Mouse (Mus musculus) myocyte (in vitro differentiated cells): Measurements from ENCODE around the gene Grip2. TPM values are rescaled to one million over a fixed set of nuclear protein-coding genes. Genes with fewer than 3 reads are reported as not detected.
A peak's percentile ranks its signal among the peaks of the same experiment; 100 is the strongest.

Source experiments
- H3K27me3 ChIP-seq: one replicate; pipeline ENCODE4 v1.6.1; 2011; ENCODE audit not compliant: control insufficient read depth, insufficient read depth, insufficient read length
- H3K36me3 ChIP-seq: one replicate; pipeline ENCODE4 v1.6.1; 2011; ENCODE audit not compliant: control insufficient read depth, insufficient read depth
- H3K4me2 ChIP-seq: one replicate; pipeline ENCODE4 v1.6.1; 2011; ENCODE audit warnings: low read depth, control low read depth
- H3K4me3 ChIP-seq: one replicate; pipeline ENCODE4 v1.5.1; 2011; ENCODE audit warnings: mild to moderate bottlenecking, control low read depth, moderate library complexity
- H3K79me2 ChIP-seq: one replicate; pipeline ENCODE4 v1.6.1; 2011; ENCODE audit not compliant: control insufficient read depth, insufficient read depth
- H3ac ChIP-seq: one replicate; pipeline ENCODE4 v1.6.1; 2011; ENCODE audit not compliant: control insufficient read depth, insufficient read length
- CEBPB ChIP-seq: IDR thresholded peaks from 2 replicates; pipeline ENCODE4 v1.6.1; 2011; ENCODE audit warnings: mild to moderate bottlenecking, moderate library complexity; ENCODE audit not compliant: poor library complexity, insufficient read depth, severe bottlenecking
- E2F4 ChIP-seq: IDR thresholded peaks from one replicate; pipeline ENCODE4 v1.6.1; 2011; ENCODE audit warnings: mild to moderate bottlenecking, control low read depth, moderate library complexity; ENCODE audit not compliant: insufficient read depth
- MAX ChIP-seq: IDR thresholded peaks from one replicate; pipeline ENCODE4 v1.6.1; 2011; ENCODE audit warnings: low read depth, mild to moderate bottlenecking, control low read depth
- MYOD1 ChIP-seq, 3 experiments: IDR thresholded peaks; one replicate each; pipeline ENCODE4 v1.6.1; 2011; ENCODE audit warnings: control low read depth in 2 of 3, low read depth in 2 of 3, mild to moderate bottlenecking in 2 of 3, moderate library complexity in 1 of 3; ENCODE audit not compliant: insufficient read length in 2 of 3, control insufficient read depth in 1 of 3
- MYOG ChIP-seq, 3 experiments: IDR thresholded peaks; one replicate each; pipeline ENCODE4 v1.6.1; 2011; ENCODE audit warnings: control low read depth in 2 of 3, low read depth in 2 of 3, mild to moderate bottlenecking in 2 of 3; ENCODE audit not compliant: insufficient read length in 2 of 3, control insufficient read depth in 1 of 3, insufficient read depth in 1 of 3
- POLR2A ChIP-seq: IDR thresholded peaks from one replicate; pipeline ENCODE4 v1.6.1; 2011; ENCODE audit warnings: low read depth, mild to moderate bottlenecking, control low read depth, moderate library complexity; ENCODE audit not compliant: insufficient read length
- POLR2AphosphoS2 ChIP-seq: IDR thresholded peaks from one replicate; pipeline ENCODE4 v1.6.1; 2011; ENCODE audit warnings: low read depth, control low read depth; ENCODE audit not compliant: insufficient read length
- REST ChIP-seq: IDR thresholded peaks from one replicate; pipeline ENCODE4 v1.6.1; 2011; ENCODE audit warnings: mild to moderate bottlenecking, control low read depth, moderate library complexity; ENCODE audit not compliant: insufficient read depth, insufficient read length
- SRF ChIP-seq: IDR thresholded peaks from one replicate; pipeline ENCODE4 v1.6.1; 2011; ENCODE audit warnings: low read depth; ENCODE audit not compliant: control insufficient read depth, insufficient read length
- TCF12 ChIP-seq: IDR thresholded peaks from one replicate; pipeline ENCODE4 v1.6.1; 2011; ENCODE audit warnings: mild to moderate bottlenecking, control low read depth; ENCODE audit not compliant: poor library complexity, insufficient read depth, severe bottlenecking
- TCF3 ChIP-seq: IDR thresholded peaks from one replicate; pipeline ENCODE4 v1.6.1; 2011; ENCODE audit warnings: low read depth, control low read depth; ENCODE audit not compliant: insufficient read length
- USF1 ChIP-seq: IDR thresholded peaks from one replicate; pipeline ENCODE4 v1.6.1; 2011; ENCODE audit warnings: low read depth, mild to moderate bottlenecking, control low read depth, moderate library complexity
- polyA plus RNA-seq: library from polyadenylated mRNA; unstranded; fragments of >200 nt; fragmentation: generic; extraction: Trizol; gene quantifications from one replicate; pipeline ENCODE4 v1.2.1, GENCODE M21; 2012; ENCODE audit warnings: missing spikeins

Grip2 gene
- polyA plus RNA-seq, 1 experiment, result 1.9 TPM

- Histone ChIP-seq H3K4me2 (no peak overlapping the region), H3K79me2 (peaks cover 5% of the 10 kb centered on the region), H3ac (no peak overlapping the region), H3K27me3 (no peaks in the 10 kb centered on the region), H3K4me3 (no peak overlapping the region), H3K36me3 (peaks cover 57% of the 10 kb centered on the region)
- no peak for TF ChIP-seq MYOD1 (IDR thresholded peaks at IDR 0.05; ENCODE audit: control insufficient read depth in 1 of 3, insufficient read length in 2 of 3, low read depth in 2 of 3)
- TF ChIP-seq MYOG (IDR thresholded peaks at IDR 0.05; ENCODE audit: control insufficient read depth in 1 of 3, insufficient read depth in 1 of 3, insufficient read length in 2 of 3, low read depth in 2 of 3), result no peak
Observed at GRCm38 (mm10) chr6:91729677-91730127, 97.3 kb downstream of the Grip2 start.

GRCm38 (mm10) chr6:91728939-91729619 is 98.0 kb downstream of the Grip2 start:
- no peak overlapping the region for H3K4me2 ChIP-seq
- peaks cover 5% of the 10 kb centered on the region for H3K79me2 ChIP-seq
- no peak for TF ChIP-seq REST
- TF ChIP-seq USF1, result peak; percentile 54
- TF ChIP-seq POLR2A, result no peak
- TF ChIP-seq TCF12, result no peak
- TF ChIP-seq MAX, result no peak
- TF ChIP-seq POLR2AphosphoS2, result no peak
- peaks cover 64% of the 10 kb centered on the region for H3K36me3 ChIP-seq
- no peak overlapping the region for H3K4me3 ChIP-seq
- H3K27me3 ChIP-seq, result no peaks in the 10 kb centered on the region
- H3ac ChIP-seq, result no peak overlapping the region

- H3K27me3 ChIP-seq, result no peaks in the 10 kb centered on the region
- peaks cover 5% of the 10 kb centered on the region for H3K79me2 ChIP-seq
- no peak overlapping the region for H3K4me2 ChIP-seq
- H3K36me3 ChIP-seq, result peaks cover 69% of the 10 kb centered on the region
- TF ChIP-seq POLR2A (no peak), REST (no peak), MAX (no peak), TCF3 (no peak), POLR2AphosphoS2 (no peak), E2F4 (no peak), CEBPB (no peak), TCF12 (no peak), MYOD1 (IDR thresholded peaks at IDR 0.05; ENCODE audit: control insufficient read depth in 1 of 3, insufficient read length in 2 of 3, low read depth in 2 of 3) (no peak), MYOG (IDR thresholded peaks at IDR 0.05; ENCODE audit: control insufficient read depth in 1 of 3, insufficient read depth in 1 of 3, insufficient read length in 2 of 3, low read depth in 2 of 3) (no peak)
- no peak overlapping the region for H3K4me3 ChIP-seq
- H3ac ChIP-seq, result no peak overlapping the region
Observed at GRCm38 (mm10) chr6:91727361-91727760, 99.7 kb downstream of the Grip2 start.

- Histone ChIP-seq H3K36me3 (peaks cover 48% of the 10 kb centered on the region), H3K4me3 (no peak overlapping the region), H3K4me2 (no peak overlapping the region), H3K79me2 (peaks cover 34% of the 10 kb centered on the region), H3K27me3 (no peaks in the 10 kb centered on the region), H3ac (no peak overlapping the region)
- TF ChIP-seq CEBPB (no peak), USF1 (no peak), MAX (no peak), TCF12 (no peak), POLR2A (no peak), POLR2AphosphoS2 (no peak), TCF3 (no peak), MYOD1 (IDR thresholded peaks at IDR 0.05; ENCODE audit: control insufficient read depth in 1 of 3, insufficient read length in 2 of 3, low read depth in 2 of 3) (no peak), SRF (no peak), MYOG (IDR thresholded peaks at IDR 0.05; ENCODE audit: control insufficient read depth in 1 of 3, insufficient read depth in 1 of 3, insufficient read length in 2 of 3, low read depth in 2 of 3) (no peak)
Observed at GRCm38 (mm10) chr6:91721215-91721701, 105.8 kb downstream of the Grip2 start.

- H3K4me3 ChIP-seq, result no peak overlapping the region
- H3K4me2 ChIP-seq, result no peak overlapping the region
- peaks cover 40% of the 10 kb centered on the region for H3K79me2 ChIP-seq
- H3K36me3 ChIP-seq, result peaks cover 48% of the 10 kb centered on the region
- H3ac ChIP-seq, result no peak overlapping the region
- TF ChIP-seq POLR2A (no peak), USF1 (no peak), REST (no peak), MYOG (IDR thresholded peaks at IDR 0.05; ENCODE audit: control insufficient read depth in 1 of 3, insufficient read depth in 1 of 3, insufficient read length in 2 of 3, low read depth in 2 of 3) (no peak), MAX (no peak), CEBPB (no peak), MYOD1 (IDR thresholded peaks at IDR 0.05; ENCODE audit: control insufficient read depth in 1 of 3, insufficient read length in 2 of 3, low read depth in 2 of 3) (no peak), POLR2AphosphoS2 (no peak), TCF3 (no peak), TCF12 (no peak), E2F4 (no peak)
- H3K27me3 ChIP-seq, result no peaks in the 10 kb centered on the region
Observed at GRCm38 (mm10) chr6:91720588-91721214, 106.3 kb downstream of the Grip2 start.
